Mouse (Mus musculus): ENCODE measurements around the gene Eif4g3.
A peak's percentile ranks its signal among the peaks of the same experiment; 100 is the strongest.

Eif4g3 gene

DNA sequence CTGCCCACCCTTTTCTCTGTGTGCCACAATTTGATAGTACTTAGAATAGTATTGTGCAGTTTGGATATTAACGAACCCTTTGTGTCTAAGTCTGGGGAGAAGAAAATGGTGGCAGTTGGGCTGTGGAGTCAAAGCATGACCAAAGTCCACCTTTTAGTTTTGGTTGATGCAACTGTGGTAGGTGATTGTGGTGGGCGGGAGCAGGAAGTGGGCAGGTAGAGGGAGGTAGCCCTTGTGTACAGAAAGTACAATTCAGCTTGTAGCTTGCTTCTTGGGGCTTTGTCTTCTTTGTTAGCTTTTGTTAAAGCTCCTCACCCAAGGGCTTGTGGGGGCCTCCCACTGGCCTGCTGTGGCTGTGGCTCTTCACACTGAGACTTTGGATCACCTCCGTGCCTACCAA is 109.6 kb downstream of the Eif4g3 start:
- DNase-seq (ENCODE audit: low spot score): no peak

DNA sequence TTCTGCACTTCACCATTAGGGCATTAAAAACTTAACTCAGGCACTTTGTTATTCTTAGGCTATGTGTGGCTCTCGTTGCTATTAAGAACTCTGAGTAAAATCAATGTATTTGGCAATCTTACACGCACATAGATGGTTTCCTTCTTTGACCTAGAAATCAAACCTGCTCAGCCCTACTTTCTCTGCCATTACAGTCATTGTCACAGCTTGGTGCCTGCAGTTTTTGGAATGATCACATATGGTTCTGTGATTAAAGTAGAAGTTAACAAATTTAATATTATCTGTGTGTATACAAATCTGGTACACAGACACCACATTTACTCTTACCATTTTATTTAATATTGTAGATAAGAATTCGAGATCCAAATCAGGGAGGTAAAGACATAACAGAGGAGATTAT is 112.1 kb downstream of the Eif4g3 start:
- no peak for DNase-seq (ENCODE audit: low spot score)

GRCm38 (mm10) chr4:138107441-138108409 is 114.9 kb downstream of the Eif4g3 start:
- DNase-seq (ENCODE audit: low spot score): peak; percentile 59

DNA sequence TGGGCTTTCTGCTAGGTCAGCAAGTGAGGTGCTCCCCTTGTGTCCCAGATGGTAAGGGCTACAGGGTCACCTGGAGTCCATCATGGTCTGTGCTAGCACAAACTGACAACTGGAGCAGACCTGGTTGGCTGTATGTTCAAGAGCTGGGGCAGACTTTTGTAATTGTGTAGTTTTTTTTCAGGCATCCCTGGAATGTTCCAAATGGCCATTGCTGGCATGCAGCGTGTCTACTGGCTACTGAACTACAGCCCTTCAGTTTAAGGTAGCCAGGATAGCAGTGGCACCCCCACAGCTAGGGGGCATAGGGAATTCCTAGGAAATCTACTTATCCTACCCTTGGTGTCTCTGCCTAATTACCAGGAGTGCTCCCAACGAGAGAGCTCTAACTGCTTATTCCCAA is 115.7 kb downstream of the Eif4g3 start:
- DNase-seq (ENCODE audit: low spot score): no peak

GRCm38 (mm10) chr4:138109332-138109731 is 116.5 kb downstream of the Eif4g3 start:
- no peak for DNase-seq (ENCODE audit: low spot score)

DNA sequence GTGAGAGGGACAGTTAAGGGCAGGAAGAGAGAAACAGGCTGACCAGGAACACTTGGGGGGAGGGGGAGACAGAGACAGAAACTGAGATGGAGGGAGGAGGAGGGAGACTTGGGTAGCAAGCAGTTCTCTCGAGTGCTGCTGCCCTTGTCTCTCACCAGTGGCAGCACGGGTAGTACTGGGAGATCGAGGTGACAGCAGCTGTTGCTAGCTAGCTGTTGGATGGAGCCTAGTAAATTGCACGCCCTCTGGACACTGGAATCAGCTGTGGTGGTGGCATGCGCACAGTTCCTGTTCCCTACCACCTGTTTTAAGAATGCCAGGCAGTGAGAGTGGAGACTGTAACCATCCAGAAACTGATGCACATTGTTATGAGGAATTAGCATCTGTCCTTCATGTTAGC is 119.0 kb downstream of the Eif4g3 start:
- no peak for DNase-seq (ENCODE audit: low spot score)

DNA sequence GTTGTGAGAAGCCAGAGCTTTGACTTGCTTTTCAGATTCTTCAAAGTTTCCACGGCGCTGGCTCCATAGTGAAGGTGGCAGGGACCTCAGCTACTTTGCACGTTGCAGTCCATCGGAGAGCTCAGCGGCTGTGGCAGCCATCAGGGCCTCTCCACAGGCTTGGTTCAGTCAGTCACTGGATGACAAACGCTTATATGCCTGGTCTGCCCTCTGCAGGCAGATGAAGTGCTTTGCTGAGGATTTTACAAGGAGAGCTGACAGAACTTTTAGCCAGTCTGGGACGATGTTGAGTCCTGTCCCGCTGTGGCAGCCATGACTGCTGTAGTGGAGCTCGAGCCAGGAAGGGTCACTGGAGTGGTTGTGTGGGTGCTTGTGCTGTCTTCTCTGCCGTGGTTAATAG is 126.9 kb downstream of the Eif4g3 start:
- DNase-seq (ENCODE audit: low spot score): no peak

DNA sequence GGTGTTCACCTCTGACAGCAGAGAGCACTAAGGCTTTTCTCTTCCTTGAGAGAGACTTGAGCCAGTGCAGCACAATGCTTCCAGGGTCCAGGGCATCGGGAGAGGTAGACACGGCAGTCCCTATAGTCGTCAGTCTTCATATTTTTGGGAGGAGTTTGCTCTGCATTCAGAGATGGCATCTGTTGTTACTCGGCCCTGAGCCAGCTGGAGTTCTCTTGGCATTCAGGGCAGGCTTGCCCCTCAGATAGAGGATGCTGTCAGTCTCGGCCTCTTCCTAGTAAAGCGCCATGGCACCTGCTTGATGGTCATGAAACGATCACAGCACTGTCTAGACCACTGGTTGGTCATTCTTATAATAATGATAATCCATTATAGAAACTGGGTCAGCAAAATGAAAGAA is 131.2 kb downstream of the Eif4g3 start:
- DNase-seq (ENCODE audit: low spot score): no peak

GRCm38 (mm10) chr4:138127371-138127770 is 134.5 kb downstream of the Eif4g3 start:
- no peak for DNase-seq (ENCODE audit: low spot score)

- DNase-seq (ENCODE audit: low spot score): no peak
Measured at GRCm38 (mm10) chr4:138127781-138128180, 135.0 kb downstream of the Eif4g3 start.

DNA sequence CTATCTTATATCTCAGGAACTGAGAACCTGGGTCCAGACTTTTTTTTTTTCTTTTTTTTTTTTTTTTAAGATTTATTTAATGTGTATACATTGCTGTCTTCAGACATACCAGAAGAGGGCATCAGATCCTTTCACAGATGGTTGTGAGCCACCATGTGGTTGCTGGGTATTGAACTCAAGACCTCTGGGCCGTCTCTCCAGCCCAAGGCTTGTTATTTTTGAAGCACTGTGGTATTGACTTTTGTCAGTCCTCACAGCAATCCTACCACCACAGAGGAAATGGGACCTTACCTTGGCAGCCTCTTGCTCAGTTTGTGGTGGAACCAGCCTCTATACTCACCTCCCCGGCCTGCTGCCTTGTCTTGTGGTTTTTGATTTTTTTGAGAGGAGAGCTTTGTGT is 137.3 kb downstream of the Eif4g3 start:
- DNase-seq (ENCODE audit: low spot score): no peak

DNA sequence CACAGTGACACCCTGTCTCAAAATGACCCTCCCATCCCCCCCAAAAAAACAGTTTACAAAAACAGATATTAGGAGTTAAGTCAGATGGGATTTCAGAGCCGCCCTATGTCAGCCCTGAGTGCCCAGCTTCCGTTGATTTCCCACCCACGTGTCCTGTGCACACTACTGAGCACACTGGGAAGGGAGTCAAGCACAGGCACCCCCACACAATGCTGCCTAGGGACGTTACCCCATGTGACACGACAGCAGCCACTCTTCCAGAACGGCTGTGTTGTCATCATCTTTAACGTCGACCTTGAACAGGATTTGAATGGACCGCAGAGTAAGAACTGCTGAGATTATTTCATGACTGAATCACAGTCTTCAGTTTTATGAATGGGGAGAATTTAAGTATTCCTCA is 138.4 kb downstream of the Eif4g3 start:
- DNase-seq (ENCODE audit: low spot score): no peak

GRCm38 (mm10) chr4:138131716-138132115 is 138.9 kb downstream of the Eif4g3 start:
- DNase-seq (ENCODE audit: low spot score): no peak

DNA sequence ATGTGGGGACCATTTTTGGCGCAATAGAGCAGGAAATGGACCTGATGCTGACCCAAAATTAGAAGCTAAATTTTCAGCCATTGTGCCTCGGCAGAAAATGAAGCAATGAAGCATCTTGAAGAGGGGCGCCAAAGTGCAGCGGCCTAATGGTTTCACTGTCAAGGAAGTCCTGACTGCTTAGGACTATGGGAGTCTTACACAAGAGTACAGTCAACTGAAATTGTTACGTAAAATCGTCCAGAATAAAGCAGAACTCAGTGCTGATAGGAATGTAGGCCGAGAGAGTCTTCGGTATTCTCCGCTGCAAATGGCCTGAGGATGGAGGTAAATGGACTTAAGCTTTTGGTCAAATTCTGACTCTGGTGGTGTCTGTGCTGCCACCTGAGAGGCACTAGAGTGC is 140.5 kb downstream of the Eif4g3 start:
- no peak for DNase-seq (ENCODE audit: low spot score)

DNA sequence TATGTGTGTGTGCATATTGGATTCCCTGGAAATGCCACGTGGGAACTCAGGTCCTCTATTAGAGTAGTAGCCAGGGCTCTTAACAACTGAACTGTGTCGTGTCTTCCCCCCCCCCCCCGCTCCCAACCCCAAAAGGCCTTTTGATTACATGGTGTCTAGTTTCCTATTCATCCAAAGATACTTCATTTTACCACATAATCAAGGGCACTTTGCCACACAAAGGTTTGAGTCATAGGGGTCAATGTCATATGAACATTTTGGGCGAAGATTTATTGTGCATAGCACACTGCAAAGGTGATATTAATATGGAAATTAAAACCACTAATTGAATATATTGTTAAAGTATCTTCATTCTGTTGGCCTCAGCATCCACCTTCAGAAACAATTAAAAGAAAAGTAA is 144.5 kb downstream of the Eif4g3 start:
- no peak for DNase-seq (ENCODE audit: low spot score)

DNA sequence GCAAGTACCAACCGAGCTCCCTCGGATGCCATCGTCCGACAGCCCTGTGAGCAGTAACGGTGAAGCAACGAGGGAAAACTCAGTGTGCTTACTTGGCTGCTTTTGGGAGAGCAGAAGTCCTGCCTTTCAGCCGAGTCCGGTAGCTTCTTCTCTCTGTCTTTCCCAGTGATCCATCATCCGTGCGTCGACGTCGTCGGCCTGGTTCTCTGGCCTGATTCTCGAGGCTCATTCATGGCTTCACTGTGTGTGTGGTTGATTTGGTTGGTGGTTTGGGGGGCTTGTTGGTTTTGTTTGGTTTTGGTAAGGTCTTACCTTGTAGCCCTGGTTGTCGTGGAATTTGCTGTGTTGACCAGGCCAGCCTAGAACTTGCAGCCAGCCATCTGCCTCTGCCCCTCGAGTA is 145.0 kb downstream of the Eif4g3 start:
- DNase-seq (ENCODE audit: low spot score): no peak

DNA sequence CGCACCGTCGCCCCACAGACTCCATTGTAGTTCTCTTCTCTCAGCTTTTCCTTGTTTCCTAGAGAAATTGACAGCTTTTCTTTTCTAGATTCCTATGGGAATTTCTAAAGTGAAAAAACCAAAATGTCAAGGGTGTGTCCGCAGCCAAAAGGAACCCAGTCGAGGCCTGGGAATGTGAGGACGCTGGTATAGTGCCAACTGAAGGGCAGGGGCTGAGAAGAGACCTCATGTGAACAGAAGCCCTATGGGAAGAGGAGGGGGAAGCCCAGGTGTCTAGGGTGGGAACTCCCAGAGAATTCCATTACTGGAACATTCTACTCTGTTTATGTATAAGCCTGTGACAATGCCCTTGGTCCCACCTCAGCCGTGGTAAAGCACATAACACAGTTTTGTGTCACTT is 145.4 kb downstream of the Eif4g3 start:
- DNase-seq (ENCODE audit: low spot score): no peak

GRCm38 (mm10) chr4:138141358-138141757 is 148.5 kb downstream of the Eif4g3 start:
- DNase-seq (ENCODE audit: low spot score): no peak

DNA sequence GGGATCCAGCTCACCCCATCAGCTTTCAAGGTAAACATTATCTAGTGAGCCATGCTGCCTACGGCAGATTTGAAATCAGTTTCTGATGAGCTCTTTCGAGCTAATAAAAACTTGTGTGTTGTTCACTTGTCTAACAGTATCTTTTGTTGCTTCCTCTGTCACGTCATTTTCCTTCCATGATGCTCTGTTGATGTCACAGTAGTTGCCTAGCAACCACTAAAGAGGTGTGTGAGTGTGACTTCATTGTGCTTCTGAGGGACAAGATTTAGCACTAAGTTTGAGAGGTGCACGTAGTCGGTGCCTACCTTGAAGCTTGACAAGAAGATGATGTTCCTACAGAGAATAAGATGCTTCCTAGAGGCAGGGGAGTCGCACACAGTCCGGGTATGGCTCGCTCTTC is 154.4 kb downstream of the Eif4g3 start:
- DNase-seq (ENCODE audit: low spot score): no peak

GRCm38 (mm10) chr4:138149977-138150376 is 157.2 kb downstream of the Eif4g3 start:
- no peak for DNase-seq (ENCODE audit: low spot score)

DNA sequence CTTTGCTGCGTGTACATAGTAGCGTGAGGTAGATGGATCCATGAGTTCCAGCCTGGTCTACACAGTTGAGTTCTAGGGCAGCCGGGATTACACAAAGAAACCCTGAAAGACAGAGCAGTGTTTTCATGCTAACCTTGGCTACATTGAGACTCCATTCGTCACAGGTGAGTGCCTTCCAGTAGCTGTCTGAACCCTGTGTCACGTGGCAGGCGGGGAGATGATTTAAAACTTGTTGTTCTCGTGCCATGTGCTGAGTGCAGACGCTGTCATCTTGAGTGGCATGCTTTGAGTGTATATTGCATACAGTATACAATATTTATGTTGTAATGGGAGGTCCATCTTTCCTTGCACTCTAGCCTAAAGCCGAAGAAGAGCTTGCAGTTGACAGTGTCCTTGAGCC is 158.4 kb downstream of the Eif4g3 start:
- no peak for DNase-seq (ENCODE audit: low spot score)

DNA sequence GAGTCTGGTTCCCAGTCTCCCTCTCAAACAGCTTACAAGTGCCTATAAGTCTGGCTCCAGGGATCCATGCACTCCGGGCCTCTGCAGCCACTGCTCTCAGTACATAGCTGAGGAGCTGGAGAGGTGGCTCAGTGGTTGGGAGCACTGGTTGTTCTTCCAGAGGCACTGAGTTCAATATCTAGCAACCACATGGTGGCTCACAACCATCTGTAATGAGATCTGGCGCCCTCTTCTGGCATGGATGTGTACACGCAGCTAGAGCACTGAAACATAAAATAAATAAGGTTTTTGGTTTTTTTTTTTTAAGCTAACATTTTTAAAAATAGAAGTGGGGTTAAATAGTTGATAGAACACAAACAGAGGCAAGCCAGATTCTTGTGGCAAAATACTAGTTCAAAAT is 161.2 kb downstream of the Eif4g3 start:
- peak; percentile 31 for DNase-seq (ENCODE audit: low spot score)

- no peak for DNase-seq (ENCODE audit: low spot score)
Measured at GRCm38 (mm10) chr4:138160918-138161317, 168.1 kb downstream of the Eif4g3 start.

GRCm38 (mm10) chr4:138161550-138161949 is 168.7 kb downstream of the Eif4g3 start:
- no peak for DNase-seq (ENCODE audit: low spot score)
